Mouse (Mus musculus) embryonic fibroblast, embryonic 13.5 days (primary cell): Measurements from ENCODE around the gene Exosc1. TPM values are rescaled to one million over a fixed set of nuclear protein-coding genes. Genes with fewer than 3 reads are reported as not detected.
A peak's percentile ranks its signal among the peaks of the same experiment; 100 is the strongest.

Experiments used
- H3K27ac ChIP-seq: 2 replicates; pipeline ENCODE4 v1.5.1; 2012; ENCODE audit warnings: low read length, control low read depth, inconsistent platforms; ENCODE audit not compliant: insufficient read depth
- H3K4me1 ChIP-seq: 2 replicates; pipeline ENCODE4 v1.6.1; 2011; ENCODE audit warnings: low read length; ENCODE audit not compliant: control insufficient read depth, insufficient read depth
- H3K4me3 ChIP-seq: 2 replicates; pipeline ENCODE4 v1.5.1; 2011; ENCODE audit warnings: mild to moderate bottlenecking, control low read depth, low read length; ENCODE audit not compliant: insufficient read depth
- CTCF ChIP-seq: IDR thresholded peaks from 2 replicates; pipeline ENCODE4 v1.5.1; 2011; ENCODE audit warnings: mild to moderate bottlenecking, control low read depth, low read length, moderate library complexity, borderline replicate concordance; ENCODE audit not compliant: insufficient read depth
- POLR2A ChIP-seq: IDR thresholded peaks from 2 replicates; pipeline ENCODE4 v1.6.1; 2011; ENCODE audit warnings: low read depth, mild to moderate bottlenecking, control low read depth, low read length, moderate library complexity
- polyA plus RNA-seq: library from polyadenylated mRNA; stranded (reverse); fragments of >200 nt; gene quantifications from 2 replicates; pipeline ENCODE4 v1.2.4, GENCODE M21; 2011; ENCODE audit warnings: low read depth; ENCODE audit not compliant: missing spikeins, insufficient read length

The Exosc1 gene
- polyA plus RNA-seq, 1 experiment = 50.9 TPM

DNA sequence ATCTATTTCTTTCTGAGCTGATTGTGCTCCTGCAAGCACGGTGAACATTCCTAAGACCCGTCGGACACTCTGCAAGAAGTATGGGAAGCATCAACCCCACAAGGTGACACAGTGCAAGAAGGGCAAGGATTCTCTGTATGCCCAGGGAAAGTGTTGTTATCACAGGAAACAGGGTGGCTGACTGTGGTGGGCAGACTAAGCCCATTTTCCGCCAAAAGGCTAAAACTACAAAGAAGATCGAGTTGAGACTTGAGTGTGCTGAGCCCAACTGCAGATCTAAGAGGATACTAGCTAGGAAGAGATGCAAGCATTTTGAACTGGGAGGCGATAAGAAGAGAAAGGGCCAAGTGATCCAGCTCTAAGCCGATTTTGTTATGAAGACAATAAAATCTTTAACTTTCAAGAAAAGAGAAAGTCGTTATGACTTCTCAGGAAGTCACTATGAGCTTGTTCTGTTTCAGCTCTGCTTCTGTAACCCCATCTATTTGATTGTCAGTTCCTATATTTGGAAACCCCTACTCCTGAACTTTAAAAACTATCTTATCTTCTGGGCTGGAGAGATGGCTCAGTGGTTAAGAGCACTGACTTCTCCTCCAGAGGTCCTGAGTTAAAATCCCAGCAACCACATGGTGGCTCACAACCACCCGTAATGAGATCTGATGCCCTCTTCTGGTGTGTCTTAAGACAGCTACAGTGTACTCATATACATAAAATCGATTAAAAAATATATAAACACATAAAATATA, 30.2 kb downstream of the Exosc1 start:
- H3K27ac ChIP-seq = no peak overlapping the region
- no peaks in the 10 kb centered on the region for H3K4me1 ChIP-seq
- TF ChIP-seq CTCF (no peak), POLR2A (no peak)
- H3K4me3 ChIP-seq = no peak overlapping the region

DNA sequence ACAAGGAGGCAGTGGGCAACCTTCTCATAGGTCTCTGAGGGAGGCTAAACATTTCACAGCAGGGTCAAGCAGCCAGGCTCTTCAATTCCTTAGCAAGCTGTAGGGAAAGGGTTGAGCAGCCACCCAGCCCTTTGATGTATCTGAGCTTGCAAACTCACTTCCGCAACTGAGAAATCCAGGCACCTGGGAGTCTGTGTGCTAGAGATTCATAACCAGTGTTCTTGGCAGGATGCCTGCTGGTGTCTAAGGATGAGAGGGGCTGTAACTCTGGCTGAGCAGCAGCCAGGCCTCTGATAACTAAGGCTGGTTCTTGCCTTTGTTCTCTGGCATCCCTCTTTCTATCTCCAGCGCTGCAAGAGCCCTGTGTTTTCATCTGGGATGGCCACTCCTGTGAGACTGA, 31.5 kb downstream of the Exosc1 start:
- TF ChIP-seq POLR2A = no peak
- no peak for TF ChIP-seq CTCF
- Histone ChIP-seq H3K4me3 (no peak overlapping the region), H3K27ac (no peak overlapping the region), H3K4me1 (no peaks in the 10 kb centered on the region)

DNA sequence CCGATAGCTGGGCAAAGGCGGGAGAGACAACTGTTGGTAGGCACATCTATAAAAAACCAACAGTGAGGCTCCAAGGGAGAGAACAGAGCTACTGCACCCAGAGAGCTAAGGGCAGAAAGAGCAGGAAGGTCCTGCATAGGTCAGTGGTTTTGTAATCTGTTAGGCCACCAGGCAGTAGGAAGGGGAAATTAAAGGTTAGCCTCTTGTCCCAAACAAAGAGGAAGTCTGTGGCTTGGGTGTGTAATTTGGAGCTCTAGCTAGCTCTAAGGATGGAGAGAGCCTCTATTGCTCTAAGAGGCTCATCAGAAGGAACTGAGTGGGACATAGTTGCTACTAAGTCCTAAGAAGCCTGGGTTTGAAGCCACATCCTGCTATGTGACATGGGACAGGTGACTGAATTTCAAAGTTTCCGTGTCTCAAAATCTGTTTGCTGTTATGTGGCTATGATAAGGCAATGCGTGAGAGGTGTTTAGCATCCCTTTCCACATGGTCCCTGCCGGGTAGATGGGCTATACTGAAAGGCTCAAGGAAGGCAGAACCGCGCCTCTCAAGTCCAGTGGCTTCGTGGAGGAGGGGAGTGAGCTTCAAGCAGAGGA, 32.6 kb downstream of the Exosc1 start:
- Histone ChIP-seq H3K4me3 (no peak overlapping the region), H3K27ac (no peak overlapping the region), H3K4me1 (no peaks in the 10 kb centered on the region)
- TF ChIP-seq CTCF (no peak), POLR2A (no peak)

DNA sequence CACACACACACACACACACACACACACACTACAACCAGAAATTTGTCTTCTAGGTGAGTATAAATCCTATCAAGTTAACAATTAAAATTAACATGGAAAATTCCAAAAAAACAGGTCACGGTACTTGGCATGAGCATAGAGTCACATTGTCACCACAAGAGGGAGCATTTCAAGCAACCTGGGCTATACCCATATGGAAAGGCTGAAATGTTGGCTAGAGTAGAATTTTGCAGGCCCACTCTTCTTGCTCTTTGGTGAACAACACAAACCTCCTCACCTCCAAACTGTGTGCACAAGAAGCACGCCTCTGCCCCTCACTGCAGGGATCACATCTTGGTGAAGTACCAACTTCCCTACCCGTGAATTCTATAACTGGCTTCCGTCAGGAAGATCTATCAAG, 34.4 kb downstream of the Exosc1 start:
- TF ChIP-seq CTCF = no peak
- TF ChIP-seq POLR2A = no peak
- Histone ChIP-seq H3K4me3 (no peak overlapping the region), H3K27ac (no peak overlapping the region), H3K4me1 (0 out of 2 replicates have a peak, but pooled peaks cover 3% of the 10 kb centered on the region)

DNA sequence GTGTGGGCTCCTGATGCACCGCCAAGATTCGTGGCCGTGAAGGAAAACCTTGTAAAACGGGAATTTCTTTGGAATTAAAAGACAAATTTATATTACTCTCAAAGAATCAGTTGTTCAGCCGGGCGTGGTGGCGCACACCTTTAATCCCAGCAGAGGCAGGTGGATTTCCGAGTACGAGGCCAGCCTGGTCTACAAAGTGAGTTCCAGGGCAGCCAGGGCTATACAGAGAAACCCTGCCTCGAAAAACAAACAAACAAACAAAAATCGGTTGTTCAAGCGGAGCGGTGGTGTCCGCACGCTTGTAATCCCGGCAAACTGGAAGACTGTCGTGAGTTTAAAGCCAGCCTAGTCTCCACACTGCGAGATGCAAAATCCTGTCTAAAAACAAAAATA, 36.9 kb downstream of the Exosc1 start:
- TF ChIP-seq CTCF (no peak), POLR2A (no peak)
- no peak overlapping the region for H3K27ac ChIP-seq

DNA sequence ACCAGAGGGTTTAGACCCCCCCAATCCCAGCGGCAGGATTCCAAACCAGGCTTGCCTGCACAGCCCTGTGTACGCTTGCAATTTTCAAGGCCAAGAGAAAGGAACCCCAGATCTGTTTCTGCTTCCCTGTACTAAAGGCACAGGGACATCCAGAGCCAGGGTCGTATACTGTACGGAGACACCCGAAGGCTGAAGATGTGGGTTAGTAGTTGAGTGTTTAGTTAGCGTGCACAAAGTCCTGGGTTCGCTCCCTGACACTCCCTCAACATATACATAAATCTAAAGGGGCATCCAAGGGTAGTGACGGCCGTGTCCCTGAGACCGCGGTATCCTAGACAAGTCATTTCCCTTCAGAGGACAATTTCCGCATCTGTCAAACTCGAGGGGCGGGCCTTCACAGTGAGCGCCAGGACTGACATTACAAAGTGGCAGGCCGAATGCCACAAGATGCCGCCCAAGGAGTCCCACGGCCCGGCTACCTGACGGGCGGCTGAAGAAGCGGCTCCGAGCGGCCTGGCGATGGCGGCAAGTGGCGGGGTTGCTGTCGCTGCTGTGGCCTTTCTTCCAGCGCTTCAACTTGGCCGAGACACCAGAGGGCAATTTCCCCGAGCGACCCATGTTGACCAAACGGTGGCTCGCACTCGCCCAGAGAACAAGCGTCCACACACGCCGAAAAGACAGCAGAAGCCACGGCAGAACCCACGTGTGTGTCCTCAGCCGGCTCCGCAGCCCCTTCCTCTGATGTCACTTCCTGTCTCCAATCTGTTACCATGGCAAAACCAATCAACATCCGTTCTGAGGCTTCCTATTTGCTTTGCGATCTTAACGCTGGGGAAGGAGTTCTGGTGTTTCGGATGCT, 37.5 kb downstream of the Exosc1 start, which contains the start of gene Rrp12:
Rrp12 (minus strand) TSS at position 714 of the 859 bp plus-strand sequence.
- Histone ChIP-seq H3K4me1 (0 out of 2 replicates have a peak, but pooled peaks cover 3% of the 10 kb centered on the region), H3K27ac (no peak within 1 kb of the TSS)

More for the DNA sequence above, 36.9 kb downstream of the Exosc1 start:
- Histone ChIP-seq H3K4me3 (peak overlapping the region; percentile 80), H3K4me1 (0 out of 2 replicates have a peak, but pooled peaks cover 3% of the 10 kb centered on the region)

DNA sequence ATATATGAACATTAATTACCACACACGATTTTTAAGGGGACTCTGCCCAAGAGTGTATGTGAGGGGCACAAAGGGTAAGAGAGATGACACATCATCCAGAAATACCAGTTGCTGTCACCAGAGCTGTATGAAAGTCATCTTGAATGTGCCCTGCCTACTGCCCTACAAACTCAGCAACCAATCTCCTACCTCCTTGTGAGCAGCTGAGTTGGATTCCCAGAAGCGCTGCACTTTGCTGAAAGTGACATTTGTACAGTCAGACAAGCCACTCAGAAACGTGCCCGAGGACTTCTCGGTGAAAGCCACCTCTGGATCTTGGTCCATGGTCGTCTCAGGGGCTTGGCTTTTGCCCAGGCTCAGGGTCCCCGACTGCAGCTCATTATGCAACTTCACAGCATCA, 38.3 kb downstream of the Exosc1 start:
- Histone ChIP-seq H3K4me1 (0 out of 2 replicates have a peak, but pooled peaks cover 3% of the 10 kb centered on the region), H3K27ac (no peak overlapping the region), H3K4me3 (peak overlapping the region; percentile 80)
- TF ChIP-seq POLR2A (no peak), CTCF (no peak)

More for the DNA sequence above, 37.5 kb downstream of the Exosc1 start, which contains the start of gene Rrp12:
- peak within 1 kb of the TSS; percentile 80 for H3K4me3 ChIP-seq
- TF ChIP-seq POLR2A (peak; percentile 62), CTCF (no peak)

DNA sequence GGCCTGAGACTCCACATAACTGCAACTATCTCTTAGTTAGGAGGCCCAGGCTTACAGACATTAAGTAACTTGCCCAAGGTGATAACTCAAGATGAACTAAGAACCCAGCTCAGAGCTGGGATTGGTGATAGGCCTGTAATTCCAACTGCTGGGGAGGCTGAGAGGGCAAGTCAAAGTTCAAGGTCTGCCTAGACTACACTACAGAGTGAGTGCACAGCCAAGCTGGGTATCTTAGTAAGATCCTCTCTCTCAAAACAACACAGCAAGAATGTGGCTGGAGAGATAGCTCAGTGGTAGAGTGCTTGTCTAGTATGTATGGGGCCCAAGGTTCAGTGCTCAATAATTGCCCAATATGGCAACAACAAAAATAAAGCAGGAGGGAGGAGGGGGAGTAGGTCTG, 45.0 kb downstream of the Exosc1 start:
- TF ChIP-seq CTCF (no peak), POLR2A (no peak)
- H3K4me1 ChIP-seq = no peaks in the 10 kb centered on the region

DNA sequence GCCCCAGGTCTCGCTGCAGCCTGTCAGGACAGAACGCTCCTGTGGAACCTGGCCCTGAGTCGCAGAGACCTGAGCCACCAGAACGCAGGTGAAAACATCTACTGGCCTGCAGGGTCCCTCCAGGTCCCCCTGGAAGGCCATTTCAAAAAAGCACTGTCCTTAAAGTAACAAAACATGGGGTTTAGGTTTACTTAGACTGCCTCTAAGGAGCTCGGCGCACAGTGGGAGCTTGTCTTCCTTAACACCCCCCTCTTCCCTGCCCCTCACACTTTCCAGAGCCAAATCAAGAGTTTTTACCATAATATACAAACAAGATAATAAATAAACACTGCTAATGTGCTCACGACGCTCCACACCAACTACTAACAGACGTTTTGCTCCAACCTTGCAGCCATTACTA, 49.3 kb downstream of the Exosc1 start:
- Histone ChIP-seq H3K27ac (no peak overlapping the region), H3K4me1 (no peaks in the 10 kb centered on the region), H3K4me3 (no peak overlapping the region)
- no peak for TF ChIP-seq CTCF
- no peak for TF ChIP-seq POLR2A

More for the DNA sequence above, 45.0 kb downstream of the Exosc1 start:
- Histone ChIP-seq H3K27ac (no peak overlapping the region), H3K4me3 (no peak overlapping the region)

DNA sequence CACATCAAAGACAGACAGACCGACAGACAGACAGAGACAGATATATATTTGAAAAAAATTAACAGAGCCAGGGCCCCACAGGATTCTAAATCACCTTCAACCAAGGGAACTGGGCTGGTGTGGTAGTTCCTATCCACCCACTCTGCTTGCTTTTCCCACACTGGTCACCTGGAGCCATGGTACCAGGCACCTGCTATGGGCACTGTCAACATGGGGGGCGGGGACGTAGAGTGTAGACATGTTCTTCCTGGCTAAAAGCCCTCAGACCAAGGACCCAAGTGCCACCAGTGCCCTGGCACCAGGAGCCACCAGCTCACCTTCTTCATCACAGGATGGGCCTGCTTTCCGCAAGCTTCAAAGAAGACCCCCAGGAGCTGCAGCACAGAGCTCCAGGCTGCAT, 51.4 kb downstream of the Exosc1 start:
- Histone ChIP-seq H3K27ac (no peak overlapping the region), H3K4me3 (no peak overlapping the region), H3K4me1 (no peaks in the 10 kb centered on the region)
- TF ChIP-seq CTCF (no peak), POLR2A (no peak)
